Mouse (Mus musculus) bone marrow macrophage, adult 2 months (primary cell): ENCODE results near the gene Bcas1. TPM values are rescaled to one million over a fixed set of nuclear protein-coding genes. Genes with fewer than 3 reads are reported as not detected.

Experiments used
- H3K27ac ChIP-seq: 2 replicates; pipeline ENCODE4 v1.5.1; 2012; ENCODE audit warnings: low read depth, low read length; ENCODE audit not compliant: insufficient read depth
- H3K4me1 ChIP-seq: 2 replicates; pipeline ENCODE4 v1.6.1; 2012; ENCODE audit warnings: low read length; ENCODE audit not compliant: control insufficient read depth, insufficient read depth
- H3K4me3 ChIP-seq: 2 replicates; pipeline ENCODE4 v1.5.1; 2012; ENCODE audit warnings: mild to moderate bottlenecking, low read length, moderate library complexity; ENCODE audit not compliant: insufficient read depth
- CTCF ChIP-seq: IDR thresholded peaks from 2 replicates; pipeline ENCODE4 v1.5.1; 2012; ENCODE audit warnings: low read depth, mild to moderate bottlenecking, low read length, moderate library complexity
- POLR2A ChIP-seq: IDR thresholded peaks from 2 replicates; pipeline ENCODE4 v1.6.1; 2012; ENCODE audit warnings: mild to moderate bottlenecking, low read depth, low read length, borderline replicate concordance
- polyA plus RNA-seq: library from polyadenylated mRNA; stranded (reverse); fragments of >200 nt; gene quantifications from 2 replicates; pipeline ENCODE4 v1.2.4, GENCODE M21; 2012; ENCODE audit not compliant: missing spikeins, insufficient read depth, insufficient read length

The Bcas1 gene
- polyA plus RNA-seq, 1 experiment, result not detected

DNA sequence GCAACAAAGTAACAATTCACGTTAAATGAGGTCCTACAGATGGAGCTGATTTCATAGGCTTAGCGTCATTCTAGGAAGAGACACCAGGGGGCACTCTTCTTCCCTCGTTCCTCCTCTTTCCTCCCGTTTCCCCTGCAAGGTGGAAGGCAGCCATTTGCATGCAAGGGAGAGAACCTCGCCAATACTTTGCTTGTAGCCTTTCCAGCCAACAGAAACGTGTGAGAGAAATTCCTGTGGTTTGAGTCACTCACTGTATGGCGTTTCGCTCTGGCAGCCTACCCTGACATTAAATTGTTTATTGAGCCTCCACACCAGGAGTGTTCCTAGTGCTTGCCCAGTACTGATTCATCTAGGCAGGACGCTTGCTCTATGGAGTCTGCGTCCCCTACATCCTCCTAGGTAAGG is 72.7 kb downstream of the Bcas1 start:
- TF ChIP-seq POLR2A (no peak), CTCF (peak; percentile 78)
- H3K4me1 ChIP-seq, result peaks cover 8% of the 10 kb centered on the region
- no peak overlapping the region for H3K27ac ChIP-seq
- no peak overlapping the region for H3K4me3 ChIP-seq

- TF ChIP-seq CTCF, result no peak
- TF ChIP-seq POLR2A, result no peak
- no peak overlapping the region for H3K4me3 ChIP-seq
- peaks cover 8% of the 10 kb centered on the region for H3K4me1 ChIP-seq
- H3K27ac ChIP-seq, result no peak overlapping the region
Observed at GRCm38 (mm10) chr2:170352273-170352672, 75.4 kb downstream of the Bcas1 start.

- peaks cover 8% of the 10 kb centered on the region for H3K4me1 ChIP-seq
- no peak overlapping the region for H3K4me3 ChIP-seq
- no peak overlapping the region for H3K27ac ChIP-seq
- no peak for TF ChIP-seq CTCF
- TF ChIP-seq POLR2A, result no peak
Observed at GRCm38 (mm10) chr2:170351847-170352246, 75.8 kb downstream of the Bcas1 start.

GRCm38 (mm10) chr2:170349784-170350183 is 77.9 kb downstream of the Bcas1 start:
- peaks cover 23% of the 10 kb centered on the region for H3K4me1 ChIP-seq
- H3K4me3 ChIP-seq, result no peak overlapping the region
- H3K27ac ChIP-seq, result no peak overlapping the region
- TF ChIP-seq CTCF (no peak), POLR2A (no peak)

DNA sequence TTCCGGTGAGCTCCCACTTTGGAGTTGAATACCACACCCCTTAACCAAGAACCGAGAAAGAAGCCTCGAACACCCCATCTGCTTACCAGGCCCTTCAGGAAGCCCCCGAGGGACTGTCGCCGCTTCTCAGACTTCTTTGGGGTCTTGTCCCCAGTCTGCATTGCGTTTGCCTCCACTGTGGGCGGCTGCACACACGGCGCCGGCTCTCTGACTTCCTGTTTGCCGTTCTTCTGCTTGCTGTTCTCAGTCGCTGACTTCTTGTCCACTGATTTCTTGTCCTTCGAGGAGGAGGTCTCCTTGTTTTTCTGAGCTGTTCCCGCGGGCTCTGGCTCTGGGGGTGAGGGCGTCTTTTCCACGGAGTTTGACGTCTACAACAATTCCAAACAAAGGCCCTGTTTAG is 78.5 kb downstream of the Bcas1 start:
- Histone ChIP-seq H3K4me1 (peaks cover 23% of the 10 kb centered on the region), H3K27ac (no peak overlapping the region), H3K4me3 (no peak overlapping the region)
- TF ChIP-seq CTCF, result no peak
- TF ChIP-seq POLR2A, result no peak

GRCm38 (mm10) chr2:170347131-170347765 is 80.4 kb downstream of the Bcas1 start:
- Histone ChIP-seq H3K4me3 (no peak overlapping the region), H3K4me1 (peaks cover 26% of the 10 kb centered on the region), H3K27ac (no peak overlapping the region)
- TF ChIP-seq POLR2A (no peak), CTCF (no peak)

- no peak for TF ChIP-seq POLR2A
- no peak for TF ChIP-seq CTCF
- peaks cover 18% of the 10 kb centered on the region for H3K4me1 ChIP-seq
- H3K4me3 ChIP-seq, result no peak overlapping the region
- no peak overlapping the region for H3K27ac ChIP-seq
Observed at GRCm38 (mm10) chr2:170345410-170345793, 82.2 kb downstream of the Bcas1 start.

DNA sequence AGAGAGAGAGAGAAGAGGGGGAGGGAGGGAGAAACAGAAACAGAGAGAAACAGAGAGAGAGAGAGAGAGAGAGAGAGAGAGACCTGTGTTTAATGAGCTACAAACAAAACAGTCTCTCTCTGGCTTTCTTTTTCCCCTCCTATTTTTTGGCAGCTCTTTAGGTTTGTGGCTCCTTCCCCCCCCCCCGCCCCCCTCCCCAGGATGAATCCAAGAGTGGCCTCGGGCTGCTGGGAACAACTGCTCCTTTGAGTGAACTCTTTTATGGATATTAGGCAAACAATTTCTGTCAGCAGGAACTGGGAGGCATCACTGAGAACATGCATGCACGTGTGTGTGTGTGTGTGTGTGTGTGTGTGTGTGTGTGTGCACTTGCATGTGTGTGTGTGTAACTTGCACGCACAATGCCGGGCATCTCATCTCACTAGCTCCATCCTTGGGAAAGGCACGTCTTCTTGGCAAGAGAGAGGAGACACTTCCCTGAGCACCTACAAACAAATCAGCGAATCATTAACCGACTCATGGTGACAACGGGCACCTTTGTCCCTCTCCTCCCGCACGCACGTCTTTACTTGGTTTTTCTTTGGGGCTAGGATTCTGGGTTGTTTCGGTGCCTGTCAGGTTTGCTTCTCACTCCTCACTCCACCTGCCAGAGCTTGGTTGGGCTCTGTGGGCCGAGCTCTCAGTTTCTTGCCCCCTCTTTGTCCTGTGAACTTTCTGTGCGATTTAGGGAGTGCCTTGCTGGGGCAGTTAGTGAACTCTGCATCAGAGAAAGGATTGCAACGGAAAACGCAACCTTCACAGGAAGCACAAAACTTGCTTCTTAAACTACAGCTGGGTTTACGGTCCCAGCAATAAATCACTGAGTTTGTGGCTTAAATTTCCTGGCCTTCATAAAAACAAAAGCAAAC is 82.9 kb downstream of the Bcas1 start:
- Histone ChIP-seq H3K4me3 (no peak overlapping the region), H3K27ac (no peak overlapping the region), H3K4me1 (peaks cover 18% of the 10 kb centered on the region)
- no peak for TF ChIP-seq CTCF
- TF ChIP-seq POLR2A, result no peak

DNA sequence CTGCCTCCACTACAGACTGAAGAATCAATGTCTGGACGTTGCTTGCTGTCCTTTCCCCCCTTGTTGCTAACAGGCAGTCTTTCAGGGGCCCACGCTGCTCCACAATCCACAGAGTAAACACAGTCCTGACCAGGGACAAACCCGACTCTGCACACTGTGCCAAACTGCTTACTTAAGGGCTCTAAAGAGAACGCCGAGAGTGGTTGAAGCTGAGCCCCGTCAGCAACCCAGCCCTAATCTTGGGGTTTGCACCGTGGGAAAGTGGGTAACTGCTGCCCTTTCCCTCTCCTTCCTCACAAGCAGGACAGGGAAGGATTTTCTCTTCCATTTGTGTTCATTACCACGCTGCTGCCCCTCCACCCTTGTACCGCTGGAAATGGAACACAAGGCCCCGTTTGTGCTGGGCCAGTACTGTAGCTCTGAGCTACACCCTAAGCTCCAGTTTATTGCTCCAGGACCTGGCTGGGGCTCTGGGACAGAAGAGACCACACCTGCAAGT is 83.8 kb downstream of the Bcas1 start:
- Histone ChIP-seq H3K4me3 (no peak overlapping the region), H3K4me1 (peaks cover 18% of the 10 kb centered on the region), H3K27ac (no peak overlapping the region)
- TF ChIP-seq CTCF (no peak), POLR2A (no peak)

DNA sequence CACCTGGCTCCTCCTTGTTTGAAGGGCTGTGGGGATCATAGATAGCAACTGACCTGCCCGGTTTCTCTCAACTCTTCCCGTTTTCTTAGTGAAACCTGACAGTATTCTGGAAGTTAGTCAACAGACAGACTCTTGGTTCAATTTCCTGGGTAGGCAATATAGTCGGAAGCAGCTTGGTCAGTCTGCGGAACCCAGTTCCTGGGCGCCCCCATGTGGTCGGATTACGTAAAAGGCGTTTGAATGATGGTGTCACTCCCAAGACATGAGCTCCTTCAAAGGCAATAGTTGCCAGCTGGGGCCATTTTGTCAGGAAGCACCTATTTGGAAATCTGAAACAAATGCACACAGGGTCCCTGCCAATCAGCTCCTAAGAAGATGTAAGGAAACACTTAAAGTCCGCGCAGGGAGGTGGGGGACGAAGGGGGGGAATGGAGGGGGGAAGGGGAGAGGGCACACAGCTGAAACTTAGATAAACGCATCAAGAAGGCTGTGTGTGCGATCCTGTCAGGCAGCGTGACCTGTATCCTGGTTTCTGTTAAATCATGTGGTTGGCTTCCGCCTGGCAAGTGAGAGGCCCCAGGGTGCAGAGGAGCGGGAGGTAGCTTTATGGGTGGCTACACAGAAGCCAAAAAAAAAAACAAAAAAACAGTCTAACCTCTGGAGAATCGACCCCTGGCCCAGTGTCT is 84.4 kb downstream of the Bcas1 start:
- H3K27ac ChIP-seq, result no peak overlapping the region
- TF ChIP-seq POLR2A (no peak), CTCF (peak; percentile 75)
- peaks cover 18% of the 10 kb centered on the region for H3K4me1 ChIP-seq
- H3K4me3 ChIP-seq, result no peak overlapping the region
